Mouse (Mus musculus): ENCODE measurements around the gene Mrpl47.
"Not testable (repeated sequence)": the region's sequence is repeated elsewhere in the genome, so short reads cannot be mapped to it uniquely, and the experiment has no call there.

Gene Mrpl47

GRCm38 (mm10) chr3:32705647-32706348 lies 31.6 kb downstream of the Mrpl47 start, which contains the start of gene Actl6a:
Gene Actl6a (plus strand): TSS chr3:32706298.
- DNase-seq (ENCODE audit: low spot score): not testable (repeated sequence)

- not testable (repeated sequence) for DNase-seq (ENCODE audit: low spot score)
These were observed 32.8 kb downstream of the Mrpl47 start for GRCm38 (mm10) chr3:32704632-32705031.

GRCm38 (mm10) chr3:32704021-32704420 lies 33.4 kb downstream of the Mrpl47 start:
- not testable (repeated sequence) for DNase-seq (ENCODE audit: low spot score)

- DNase-seq (ENCODE audit: low spot score): peak; percentile 89
These were observed 39.1 kb downstream of the Mrpl47 start for GRCm38 (mm10) chr3:32698228-32698863.

GRCm38 (mm10) chr3:32695583-32695980 lies 41.8 kb downstream of the Mrpl47 start:
- no peak for DNase-seq (ENCODE audit: low spot score)

GRCm38 (mm10) chr3:32694737-32695582 lies 42.4 kb downstream of the Mrpl47 start:
- no peak for DNase-seq (ENCODE audit: low spot score)

- DNase-seq (ENCODE audit: low spot score): no peak
These were observed 43.2 kb downstream of the Mrpl47 start for GRCm38 (mm10) chr3:32694211-32694610.

GRCm38 (mm10) chr3:32691841-32692240 lies 45.6 kb downstream of the Mrpl47 start:
- DNase-seq (ENCODE audit: low spot score): no peak

- DNase-seq (ENCODE audit: low spot score): no peak
These were observed 46.5 kb downstream of the Mrpl47 start for GRCm38 (mm10) chr3:32690901-32691300.

GRCm38 (mm10) chr3:32690008-32690407 lies 47.4 kb downstream of the Mrpl47 start:
- DNase-seq (ENCODE audit: low spot score): no peak

GRCm38 (mm10) chr3:32689567-32689999 lies 47.8 kb downstream of the Mrpl47 start:
- no peak for DNase-seq (ENCODE audit: low spot score)

GRCm38 (mm10) chr3:32687156-32687555 lies 50.2 kb downstream of the Mrpl47 start:
- DNase-seq (ENCODE audit: low spot score): no peak

GRCm38 (mm10) chr3:32686537-32686936 lies 50.9 kb downstream of the Mrpl47 start:
- no peak for DNase-seq (ENCODE audit: low spot score)

GRCm38 (mm10) chr3:32684631-32685030 lies 52.8 kb downstream of the Mrpl47 start:
- no peak for DNase-seq (ENCODE audit: low spot score)

GRCm38 (mm10) chr3:32682910-32683531 lies 54.4 kb downstream of the Mrpl47 start:
- no peak for DNase-seq (ENCODE audit: low spot score)

- no peak for DNase-seq (ENCODE audit: low spot score)
These were observed 61.0 kb downstream of the Mrpl47 start for GRCm38 (mm10) chr3:32676393-32676792.

Measured in adipocyte (in vitro differentiated cells).